Mouse (Mus musculus): ENCODE measurements at regions not wholly inside any gene's neighbourhood (a gene's known extent, or its start where the extent isn't known, plus 50 kb on each side); places are given as distances from the start of the nearest gene placed in this dataset.
"Not testable (repeated sequence)": the region's sequence is repeated elsewhere in the genome, so short reads cannot be mapped to it uniquely, and the experiment has no call there.

- Histone ChIP-seq H3K4me1 (ENCODE audit: control insufficient read depth, insufficient read depth, low read length) (no peaks in the 10 kb centered on the region), H3K27ac (ENCODE audit: low read length) (no peak overlapping the region), H3K4me3 (replicated peaks; ENCODE audit: low read length) (no peak overlapping the region), H3K36me3 (ENCODE audit: control insufficient read depth, insufficient read depth, low read length) (no peaks in the 10 kb centered on the region), H3K9me3 (replicated peaks; ENCODE audit: control insufficient read depth, low read length) (no peaks in the 10 kb centered on the region), H3K9ac (ENCODE audit: low read length) (no peak overlapping the region), H3K4me2 (ENCODE audit: low read depth, low read length) (no peak overlapping the region), H3K27me3 (ENCODE audit: control insufficient read depth, insufficient read depth, low read length) (no peaks in the 10 kb centered on the region)
- WGBS, result 85% methylated on average over 10 of the region's 10 CpGs
- ATAC-seq (ENCODE audit: insufficient read depth, low FRiP score), result no peak
Observed at GRCm38 (mm10) chr3:21918431-21918830, 158.0 kb upstream of the Tbl1xr1 start.

GRCm38 (mm10) chr3:21919931-21920330 is 156.5 kb upstream of the Tbl1xr1 start:
- Histone ChIP-seq H3K9me3 (replicated peaks; ENCODE audit: control insufficient read depth, low read length) (no peaks in the 10 kb centered on the region), H3K27ac (ENCODE audit: low read length) (no peak overlapping the region), H3K36me3 (ENCODE audit: control insufficient read depth, insufficient read depth, low read length) (no peaks in the 10 kb centered on the region), H3K27me3 (ENCODE audit: control insufficient read depth, insufficient read depth, low read length) (no peaks in the 10 kb centered on the region), H3K4me1 (ENCODE audit: control insufficient read depth, insufficient read depth, low read length) (no peaks in the 10 kb centered on the region), H3K4me2 (ENCODE audit: low read depth, low read length) (no peak overlapping the region), H3K4me3 (replicated peaks; ENCODE audit: low read length) (no peak overlapping the region), H3K9ac (ENCODE audit: low read length) (no peak overlapping the region)
- ATAC-seq (ENCODE audit: insufficient read depth, low FRiP score), result no peak
- 88% methylated on average over 7 of the region's 7 CpGs for WGBS

GRCm38 (mm10) chr3:21931951-21932350 is 144.5 kb upstream of the Tbl1xr1 start:
- H3K4me2 ChIP-seq (ENCODE audit: low read depth, low read length), result no peak overlapping the region
- no peaks in the 10 kb centered on the region for H3K36me3 ChIP-seq (ENCODE audit: control insufficient read depth, insufficient read depth, low read length)
- H3K9me3 ChIP-seq (replicated peaks; ENCODE audit: control insufficient read depth, low read length), result no peaks in the 10 kb centered on the region
- ATAC-seq (ENCODE audit: insufficient read depth, low FRiP score), result no peak
- no peak overlapping the region for H3K9ac ChIP-seq (ENCODE audit: low read length)
- H3K27me3 ChIP-seq (ENCODE audit: control insufficient read depth, insufficient read depth, low read length), result no peaks in the 10 kb centered on the region
- no peak overlapping the region for H3K27ac ChIP-seq (ENCODE audit: low read length)
- H3K4me1 ChIP-seq (ENCODE audit: control insufficient read depth, insufficient read depth, low read length), result peaks cover 22% of the 10 kb centered on the region
- WGBS, result 81% methylated on average over 6 of the region's 6 CpGs
- H3K4me3 ChIP-seq (replicated peaks; ENCODE audit: low read length), result no peak overlapping the region

GRCm38 (mm10) chr3:21932696-21933095 is 143.8 kb upstream of the Tbl1xr1 start:
- not testable (repeated sequence) for H3K27ac ChIP-seq (ENCODE audit: low read length); H3K27me3 ChIP-seq (ENCODE audit: control insufficient read depth, insufficient read depth, low read length); H3K9ac ChIP-seq (ENCODE audit: low read length); H3K9me3 ChIP-seq (replicated peaks; ENCODE audit: control insufficient read depth, low read length); H3K4me2 ChIP-seq (ENCODE audit: low read depth, low read length); H3K4me3 ChIP-seq (replicated peaks; ENCODE audit: low read length); ATAC-seq (ENCODE audit: insufficient read depth, low FRiP score); H3K36me3 ChIP-seq (ENCODE audit: control insufficient read depth, insufficient read depth, low read length)
- WGBS, result 81% methylated on average over 8 of the region's 8 CpGs
- peaks cover 22% of the 10 kb centered on the region for H3K4me1 ChIP-seq (ENCODE audit: control insufficient read depth, insufficient read depth, low read length)

- H3K27ac ChIP-seq (ENCODE audit: low read length), result peak overlapping the region; percentile 39
- H3K4me2 ChIP-seq (ENCODE audit: low read depth, low read length), result peak overlapping the region; percentile 53
- 16% methylated on average over 4 of the region's 5 CpGs for WGBS
- H3K9me3 ChIP-seq (replicated peaks; ENCODE audit: control insufficient read depth, low read length), result no peaks in the 10 kb centered on the region
- H3K4me3 ChIP-seq (replicated peaks; ENCODE audit: low read length), result no peak overlapping the region
- no peaks in the 10 kb centered on the region for H3K27me3 ChIP-seq (ENCODE audit: control insufficient read depth, insufficient read depth, low read length)
- no peaks in the 10 kb centered on the region for H3K36me3 ChIP-seq (ENCODE audit: control insufficient read depth, insufficient read depth, low read length)
- H3K4me1 ChIP-seq (ENCODE audit: control insufficient read depth, insufficient read depth, low read length), result peaks cover 22% of the 10 kb centered on the region
- H3K9ac ChIP-seq (ENCODE audit: low read length), result no peak overlapping the region
- no peak for ATAC-seq (ENCODE audit: insufficient read depth, low FRiP score)
Observed at GRCm38 (mm10) chr3:21934731-21935271, 141.7 kb upstream of the Tbl1xr1 start.

- peaks cover 22% of the 10 kb centered on the region for H3K4me1 ChIP-seq (ENCODE audit: control insufficient read depth, insufficient read depth, low read length)
- ATAC-seq (ENCODE audit: insufficient read depth, low FRiP score), result peak; percentile 96
- peak overlapping the region; percentile 89 for H3K27ac ChIP-seq (ENCODE audit: low read length)
- H3K36me3 ChIP-seq (ENCODE audit: control insufficient read depth, insufficient read depth, low read length), result no peaks in the 10 kb centered on the region
- peak overlapping the region; percentile 61 for H3K9ac ChIP-seq (ENCODE audit: low read length)
- H3K9me3 ChIP-seq (replicated peaks; ENCODE audit: control insufficient read depth, low read length), result no peaks in the 10 kb centered on the region
- peak overlapping the region; percentile 53 for H3K4me2 ChIP-seq (ENCODE audit: low read depth, low read length)
- under 1% methylated on average over 24 of the region's 24 CpGs for WGBS
- no peaks in the 10 kb centered on the region for H3K27me3 ChIP-seq (ENCODE audit: control insufficient read depth, insufficient read depth, low read length)
- H3K4me3 ChIP-seq (replicated peaks; ENCODE audit: low read length), result peak overlapping the region; percentile 37
Observed at GRCm38 (mm10) chr3:21935571-21936261, 140.7 kb upstream of the Tbl1xr1 start.

GRCm38 (mm10) chr3:21936262-21936603 is 140.2 kb upstream of the Tbl1xr1 start:
- Histone ChIP-seq H3K9me3 (replicated peaks; ENCODE audit: control insufficient read depth, low read length) (no peaks in the 10 kb centered on the region), H3K4me1 (ENCODE audit: control insufficient read depth, insufficient read depth, low read length) (peaks cover 22% of the 10 kb centered on the region), H3K36me3 (ENCODE audit: control insufficient read depth, insufficient read depth, low read length) (no peaks in the 10 kb centered on the region), H3K27me3 (ENCODE audit: control insufficient read depth, insufficient read depth, low read length) (no peaks in the 10 kb centered on the region), H3K27ac (ENCODE audit: low read length) (peak overlapping the region; percentile 28; the same call in 1 of the 2 replicates), H3K9ac (ENCODE audit: low read length) (peak overlapping the region; percentile 41; the same call in 1 of the 2 replicates), H3K4me3 (replicated peaks; ENCODE audit: low read length) (peak overlapping the region; percentile 37), H3K4me2 (ENCODE audit: low read depth, low read length) (peak overlapping the region; percentile 53)
- ATAC-seq (ENCODE audit: insufficient read depth, low FRiP score), result no peak
- 7% methylated on average over 8 of the region's 8 CpGs for WGBS

GRCm38 (mm10) chr3:21936616-21937015 is 139.8 kb upstream of the Tbl1xr1 start:
- H3K9ac ChIP-seq (ENCODE audit: low read length), result 0 out of 2 replicates have a peak overlapping the region, but pooled peaks have one; percentile 41
- peak overlapping the region; percentile 53 for H3K4me2 ChIP-seq (ENCODE audit: low read depth, low read length)
- peaks cover 22% of the 10 kb centered on the region for H3K4me1 ChIP-seq (ENCODE audit: control insufficient read depth, insufficient read depth, low read length)
- WGBS, result 23% methylated on average over 8 of the region's 8 CpGs
- H3K9me3 ChIP-seq (replicated peaks; ENCODE audit: control insufficient read depth, low read length), result no peaks in the 10 kb centered on the region
- peak overlapping the region; percentile 28; the same call in 1 of the 2 replicates for H3K27ac ChIP-seq (ENCODE audit: low read length)
- ATAC-seq (ENCODE audit: insufficient read depth, low FRiP score), result no peak; the same call in 1 of the 2 replicates
- no peak overlapping the region for H3K4me3 ChIP-seq (replicated peaks; ENCODE audit: low read length)
- no peaks in the 10 kb centered on the region for H3K27me3 ChIP-seq (ENCODE audit: control insufficient read depth, insufficient read depth, low read length)
- no peaks in the 10 kb centered on the region for H3K36me3 ChIP-seq (ENCODE audit: control insufficient read depth, insufficient read depth, low read length)

GRCm38 (mm10) chr3:21937281-21938035 is 139.0 kb upstream of the Tbl1xr1 start:
- H3K27ac ChIP-seq (ENCODE audit: low read length), result peak overlapping the region; percentile 83
- H3K9me3 ChIP-seq (replicated peaks; ENCODE audit: control insufficient read depth, low read length), result no peaks in the 10 kb centered on the region
- WGBS, result 62% methylated on average over 7 of the region's 7 CpGs
- H3K36me3 ChIP-seq (ENCODE audit: control insufficient read depth, insufficient read depth, low read length), result no peaks in the 10 kb centered on the region
- no peaks in the 10 kb centered on the region for H3K27me3 ChIP-seq (ENCODE audit: control insufficient read depth, insufficient read depth, low read length)
- peaks cover 22% of the 10 kb centered on the region for H3K4me1 ChIP-seq (ENCODE audit: control insufficient read depth, insufficient read depth, low read length)
- ATAC-seq (ENCODE audit: insufficient read depth, low FRiP score), result no peak
- H3K4me3 ChIP-seq (replicated peaks; ENCODE audit: low read length), result no peak overlapping the region
- H3K4me2 ChIP-seq (ENCODE audit: low read depth, low read length), result no peak overlapping the region
- peak overlapping the region; percentile 42; the same call in 1 of the 2 replicates for H3K9ac ChIP-seq (ENCODE audit: low read length)

Data from stomach, embryonic 16.5 days (tissue).